Mouse (Mus musculus): ENCODE results near the gene Muc20. TPM values are rescaled to one million over a fixed set of nuclear protein-coding genes. Genes with fewer than 3 reads are reported as not detected.

Gene Muc20
- 0.50 TPM for polyA plus RNA-seq (2017; shearing (Covaris generic))

GRCm38 (mm10) chr16:32797426-32797689 is at the start of gene Muc20:
TSS of gene Muc20 (minus strand) at chr16:32797435.

GRCm38 (mm10) chr16:32810321-32810720 is 13.1 kb upstream of the Muc20 start, which contains the start of gene Smbd1:
TSS of gene Smbd1 (minus strand) at chr16:32810477.

GRCm38 (mm10) chr16:32735586-32735985 is 61.6 kb downstream of the Muc20 start, which contains the start of gene Muc4:
TSS of gene Muc4 (plus strand) at chr16:32735886.

Other genes starting within 250 kb of the Muc20 start
- gene Tfrc, start 188.5 kb downstream of the Muc20 start, polyA plus RNA-seq (2017; shearing (Covaris generic)), result 39.1 TPM
- 18.7 TPM for gene Tnk2, start 153.6 kb downstream of the Muc20 start, polyA plus RNA-seq (2017; shearing (Covaris generic))
- gene Muc4, start 61.5 kb downstream of the Muc20 start, polyA plus RNA-seq (2017; shearing (Covaris generic)), result 0.04 TPM
- not detected for gene Smbd1, start 13.0 kb upstream of the Muc20 start, polyA plus RNA-seq (2017; shearing (Covaris generic))
- gene Fyttd1, start 80.1 kb upstream of the Muc20 start, polyA plus RNA-seq (2017; shearing (Covaris generic)), result 90.1 TPM
- gene Rubcn, start 80.3 kb upstream of the Muc20 start, polyA plus RNA-seq (2017; shearing (Covaris generic)), result 23.0 TPM
- 108 TPM for gene Lrch3, start 116.7 kb upstream of the Muc20 start, polyA plus RNA-seq (2017; shearing (Covaris generic))